Mouse (Mus musculus) spleen, adult 2 months (tissue): Measurements from ENCODE around the gene Tgfbi.

Experiments
- CTCF ChIP-seq: fragments of 200-500 bp; IDR thresholded peaks from 2 replicates; pipeline ENCODE4 v1.5.1; 2011; ENCODE audit warnings: mild to moderate bottlenecking, inconsistent platforms; ENCODE audit not compliant: insufficient read depth, insufficient read length, insufficient replicate concordance; ENCODE audit errors: extremely low read depth
- POLR2A ChIP-seq: fragments of 200-500 bp; IDR thresholded peaks from 2 replicates; pipeline ENCODE4 v1.6.1; 2011; ENCODE audit warnings: low read depth, low read length, inconsistent platforms

GRCm38 (mm10) chr13:56599511-56599910 lies 9.8 kb upstream of the Tgfbi start:
- TF ChIP-seq POLR2A = no peak
- TF ChIP-seq CTCF = no peak
